Comparison of ENCODE assay signal across 25 mouse cellular contexts in genomic region chr11:80858065-80858464, GRCm38 (mm10). TPM values are rescaled to one million over a fixed set of nuclear protein-coding genes. Genes with fewer than 3 reads are reported as not detected.
DNase-seq lines count a peak whose midpoint lies in the region; ATAC-seq and TF ChIP-seq lines count a peak whose summit lies in the region.
"Had no signal": no experiment of that assay in that cellular context is flagged by ENCODE, and none has a peak within 500 bp of the region (broad histone marks: within the 10 kb centered on the region; RNA-seq: fewer than 3 reads in every experiment).

TSS of gene Spaca3 (plus strand) at chr11:80858365.

- no peak for DNase-seq in liver
- DNase-seq in stomach, postnatal 0 days (ENCODE audit: low spot score) = no peak
- DNase-seq: adrenal gland, adult 8-10 months; adrenal gland, postnatal 14 days; adrenal gland, postnatal 36 days; B cell, adult 2 months; cerebellum, adult 11-12 months; cerebellum, adult 2 months; cerebellum, adult 9-10 months; cerebellum, postnatal 10 days; cerebellum, postnatal 25 days had no signal

- no peak within 1 kb of the TSS for H3K9ac ChIP-seq in liver, embryonic 12.5 days
- no peak within 1 kb of the TSS for H3K9ac ChIP-seq in stomach, embryonic 15.5 days
- no peak within 1 kb of the TSS for H3K9ac ChIP-seq in stomach, postnatal 0 days (ENCODE audit: low read length)
- H3K9ac ChIP-seq in stomach, embryonic 16.5 days (ENCODE audit: low read length) = no peak within 1 kb of the TSS
- H3K9ac ChIP-seq: embryonic facial prominence, embryonic 12.5 days; forebrain, embryonic 13.5 days; forebrain, embryonic 15.5 days had no signal

- WGBS in liver, embryonic 12.5 days (ENCODE audit: insufficient replicate concordance) = 71% methylated on average over 10 of the region's 10 CpGs
- 72% methylated on average over 10 of the region's 10 CpGs for WGBS in stomach, embryonic 15.5 days
- 68% methylated on average over 10 of the region's 10 CpGs for WGBS in stomach, postnatal 0 days
- 71% methylated on average over 10 of the region's 10 CpGs for WGBS in stomach, embryonic 16.5 days

- no peaks in the 10 kb centered on the region for H3K9me3 ChIP-seq in liver, embryonic 12.5 days (replicated peaks)
- H3K9me3 ChIP-seq in stomach, embryonic 15.5 days = no peaks in the 10 kb centered on the region
- no peaks in the 10 kb centered on the region for H3K9me3 ChIP-seq in stomach, postnatal 0 days (ENCODE audit: control insufficient read depth, low read length)
- no peaks in the 10 kb centered on the region for H3K9me3 ChIP-seq in stomach, embryonic 16.5 days (replicated peaks; ENCODE audit: control insufficient read depth, low read length)
- H3K9me3 ChIP-seq: embryonic facial prominence, embryonic 10.5 days; embryonic facial prominence, embryonic 12.5 days; forebrain, embryonic 13.5 days; forebrain, embryonic 15.5 days had no signal

- peaks cover 19% of the 10 kb centered on the region for H3K4me1 ChIP-seq in liver, embryonic 12.5 days
- 0 out of 2 replicates have a peak, but pooled peaks cover 5% of the 10 kb centered on the region for H3K4me1 ChIP-seq in stomach, embryonic 15.5 days
- no peaks in the 10 kb centered on the region for H3K4me1 ChIP-seq in stomach, postnatal 0 days (replicated peaks; ENCODE audit: control insufficient read depth, insufficient read depth)
- H3K4me1 ChIP-seq in stomach, embryonic 16.5 days (ENCODE audit: control insufficient read depth, insufficient read depth, low read length) = no peaks in the 10 kb centered on the region
- H3K4me1 ChIP-seq: embryonic facial prominence, embryonic 10.5 days; embryonic facial prominence, embryonic 12.5 days had no signal

- peaks cover 19% of the 10 kb centered on the region for H3K27me3 ChIP-seq in liver, embryonic 12.5 days (replicated peaks)
- no peaks in the 10 kb centered on the region for H3K27me3 ChIP-seq in stomach, embryonic 15.5 days (replicated peaks)
- H3K27me3 ChIP-seq in stomach, postnatal 0 days (ENCODE audit: control insufficient read depth, insufficient read depth, low read length) = no peaks in the 10 kb centered on the region
- no peaks in the 10 kb centered on the region for H3K27me3 ChIP-seq in stomach, embryonic 16.5 days (ENCODE audit: control insufficient read depth, insufficient read depth, low read length)
- H3K27me3 ChIP-seq: embryonic facial prominence, embryonic 12.5 days; forebrain, embryonic 13.5 days; forebrain, embryonic 15.5 days had no signal

- H3K27ac ChIP-seq in liver, embryonic 12.5 days = 0 out of 2 replicates have a peak within 1 kb of the TSS, but pooled peaks have one; percentile 6
- 0 out of 2 replicates have a peak within 1 kb of the TSS, but pooled peaks have one; percentile 18 for H3K27ac ChIP-seq in stomach, embryonic 15.5 days
- H3K27ac ChIP-seq in stomach, postnatal 0 days (replicated peaks) = no peak within 1 kb of the TSS
- H3K27ac ChIP-seq in stomach, embryonic 16.5 days (ENCODE audit: low read length) = peak within 1 kb of the TSS; percentile 71
- H3K27ac ChIP-seq: embryonic facial prominence, embryonic 10.5 days; embryonic facial prominence, embryonic 12.5 days; forebrain, embryonic 13.5 days; forebrain, embryonic 15.5 days had no signal

- ATAC-seq in liver, embryonic 12.5 days = no peak
- ATAC-seq in stomach, embryonic 15.5 days (ENCODE audit: insufficient read depth, low FRiP score, low read depth) = no peak
- no peak for ATAC-seq in stomach, postnatal 0 days (ENCODE audit: low FRiP score, low TSS enrichment)
- no peak for ATAC-seq in stomach, embryonic 16.5 days (ENCODE audit: insufficient read depth, low FRiP score)
- ATAC-seq: activated CD4-positive, CD25-positive, alpha-beta regulatory T cell, adult 4 months; CD4-positive, CD25-positive, alpha-beta regulatory T cell, adult 4 months; forebrain, embryonic 13.5 days; forebrain, embryonic 15.5 days; Patski had no signal

- H3K4me2 ChIP-seq in liver, embryonic 12.5 days = no peak within 1 kb of the TSS
- H3K4me2 ChIP-seq in stomach, embryonic 15.5 days = no peak within 1 kb of the TSS
- H3K4me2 ChIP-seq in stomach, postnatal 0 days (replicated peaks; ENCODE audit: low read depth) = no peak within 1 kb of the TSS
- no peak within 1 kb of the TSS for H3K4me2 ChIP-seq in stomach, embryonic 16.5 days (ENCODE audit: low read depth, low read length)
- H3K4me2 ChIP-seq: embryonic facial prominence, embryonic 12.5 days; forebrain, embryonic 13.5 days; forebrain, embryonic 15.5 days had no signal

- TF ChIP-seq EP300 in stomach, postnatal 0 days (optimal IDR thresholded peaks at IDR 0.05) = no peak

- H3K4me3 ChIP-seq in liver, embryonic 12.5 days = no peak within 1 kb of the TSS
- no peak within 1 kb of the TSS for H3K4me3 ChIP-seq in stomach, embryonic 15.5 days (replicated peaks)
- H3K4me3 ChIP-seq in stomach, postnatal 0 days (ENCODE audit: low read depth, low read length) = no peak within 1 kb of the TSS
- H3K4me3 ChIP-seq in stomach, embryonic 16.5 days (replicated peaks; ENCODE audit: low read length) = no peak within 1 kb of the TSS
- H3K4me3 ChIP-seq: embryonic facial prominence, embryonic 10.5 days; embryonic facial prominence, embryonic 12.5 days; forebrain, embryonic 13.5 days; forebrain, embryonic 15.5 days had no signal

- TF ChIP-seq CTCF in stomach, postnatal 0 days (IDR thresholded peaks at IDR 0.05; ENCODE audit: low read depth) = no peak

- no peaks in the 10 kb centered on the region for H3K36me3 ChIP-seq in liver, embryonic 12.5 days
- no peaks in the 10 kb centered on the region for H3K36me3 ChIP-seq in stomach, embryonic 15.5 days
- H3K36me3 ChIP-seq in stomach, postnatal 0 days (ENCODE audit: control insufficient read depth, insufficient read depth, low read length) = no peaks in the 10 kb centered on the region
- H3K36me3 ChIP-seq in stomach, embryonic 16.5 days (ENCODE audit: control insufficient read depth, insufficient read depth, low read length) = no peaks in the 10 kb centered on the region
- H3K36me3 ChIP-seq: embryonic facial prominence, embryonic 10.5 days; embryonic facial prominence, embryonic 12.5 days; forebrain, embryonic 15.5 days; G1E had no signal

RNA-seq across cellular contexts. Expression of gene Spaca3, which starts in this region (rescaled TPM):
- not detected in 2 replicates for polyA plus RNA-seq in liver, embryonic 12.5 days (2016; fragmentation: Nextera tagmentation; extraction: Ambion mirVana)
- not detected in 2 replicates for polyA plus RNA-seq in stomach, embryonic 15.5 days (2015; fragmentation: Nextera tagmentation; extraction: Ambion mirVana)
- polyA plus RNA-seq in stomach, postnatal 0 days (2015; fragmentation: Nextera tagmentation; extraction: Ambion mirVana) = 0.35 and 0.44 TPM in 2 replicates
- not detected in 2 replicates for polyA plus RNA-seq in stomach, embryonic 16.5 days (2015; fragmentation: Nextera tagmentation; extraction: Ambion mirVana)
- polyA plus RNA-seq: activated CD4-positive, CD25-positive, alpha-beta regulatory T cell, adult 4 months; CD4-positive, CD25-positive, alpha-beta regulatory T cell, adult 4 months; cerebellum, adult 2 months; cortical plate, adult 2 months; embryonic facial prominence, embryonic 10.5 days; embryonic facial prominence, embryonic 12.5 days; embryonic facial prominence, embryonic 14.5 days; forebrain, embryonic 11.5 days; forebrain, embryonic 13.5 days; forebrain, embryonic 15.5 days; G1E; Patski had no signal
